Mouse (Mus musculus) c-Kit-positive CD71-negative TER-119-negative erythroid progenitor cells, embryonic 14.5 days (primary cell): ENCODE results near the gene Gm10775.

Experiments used
- DNase-seq: peaks from one replicate; pipeline ENCODE4 v3.0.0-alpha.2; 2013; ENCODE audit warnings: low read depth

The Gm10775 gene

DNA sequence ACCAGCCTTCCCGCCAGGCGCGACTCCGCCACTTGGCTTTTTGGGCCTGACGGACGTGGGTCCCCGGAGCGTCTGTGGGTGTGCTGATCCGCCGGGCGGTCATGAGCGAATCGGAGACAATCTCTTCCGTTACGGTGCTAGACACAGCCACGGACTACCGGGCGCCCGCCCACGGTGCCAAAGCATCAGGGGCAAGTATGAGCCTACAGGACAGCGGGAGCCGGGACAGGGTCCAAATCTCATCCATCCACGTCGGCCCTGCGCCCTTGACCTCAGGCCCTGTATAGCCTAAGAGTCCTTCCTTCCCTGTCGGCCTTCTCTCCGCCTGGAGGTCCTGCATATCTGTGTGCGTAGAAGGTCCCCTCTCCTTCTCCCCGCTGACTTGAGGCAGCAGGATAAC is at the start of gene Gm10775:
TSS of gene Gm10775 (plus strand) at position 301 of the 400 bp plus-strand sequence.
- DNase-seq: no peak

DNA sequence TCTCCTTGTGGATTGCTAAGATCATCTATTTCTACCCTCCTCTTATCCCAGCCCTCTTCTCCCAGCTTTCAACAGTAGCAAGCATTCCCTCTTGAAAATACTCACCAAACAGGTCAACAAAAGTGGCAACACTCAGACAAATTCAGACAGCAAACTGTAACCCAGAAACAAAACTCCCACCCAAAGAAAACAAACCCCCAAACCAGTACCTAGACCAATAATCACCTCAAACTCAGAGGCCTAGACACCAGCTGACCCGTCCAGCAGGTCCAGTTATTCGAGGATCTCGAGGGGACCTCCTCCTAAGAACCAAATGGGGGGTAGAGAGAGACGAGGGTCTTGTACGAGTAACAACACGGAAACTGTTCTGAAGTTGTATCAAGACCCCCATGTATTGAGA is 33.4 kb upstream of the Gm10775 start:
- no peak for DNase-seq

DNA sequence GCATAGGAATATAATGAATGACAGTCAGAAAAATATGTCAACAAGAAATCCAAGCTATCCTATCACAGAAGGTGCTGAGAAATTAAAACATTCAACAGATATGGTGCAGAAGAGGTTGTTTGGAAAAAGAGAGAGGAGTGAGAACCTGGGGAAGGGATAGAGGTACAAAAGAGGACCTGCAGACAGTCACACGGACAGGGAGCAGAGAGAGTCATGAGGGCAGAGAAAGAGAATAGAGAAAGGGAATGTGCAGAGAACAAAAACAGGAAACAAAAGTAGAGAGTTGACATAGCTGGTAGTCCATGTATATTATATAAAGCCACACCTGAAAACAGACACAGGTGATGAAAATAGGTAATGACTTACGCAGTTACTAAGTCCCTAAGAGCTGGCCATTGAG is 32.7 kb upstream of the Gm10775 start:
- DNase-seq: no peak

DNA sequence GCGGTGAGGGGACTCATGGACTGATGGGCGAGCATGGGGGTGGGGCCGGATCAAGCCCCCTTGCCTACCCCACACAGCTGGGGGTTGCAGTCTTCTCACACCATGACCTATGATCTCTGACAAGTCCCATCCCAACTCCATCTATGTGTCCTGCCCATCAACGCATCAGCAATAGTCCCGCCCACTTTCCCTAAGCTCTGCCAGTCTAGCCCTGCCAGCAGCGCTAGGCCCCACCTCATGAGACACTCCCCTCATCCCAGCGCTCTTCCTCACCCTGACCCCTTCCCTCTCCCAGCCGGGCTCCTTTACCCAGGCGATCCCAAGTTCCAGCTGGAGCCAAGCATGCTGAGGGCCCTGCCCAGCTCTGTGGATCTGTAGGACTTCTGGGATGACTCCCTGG is 22.1 kb upstream of the Gm10775 start:
- no peak for DNase-seq

DNA sequence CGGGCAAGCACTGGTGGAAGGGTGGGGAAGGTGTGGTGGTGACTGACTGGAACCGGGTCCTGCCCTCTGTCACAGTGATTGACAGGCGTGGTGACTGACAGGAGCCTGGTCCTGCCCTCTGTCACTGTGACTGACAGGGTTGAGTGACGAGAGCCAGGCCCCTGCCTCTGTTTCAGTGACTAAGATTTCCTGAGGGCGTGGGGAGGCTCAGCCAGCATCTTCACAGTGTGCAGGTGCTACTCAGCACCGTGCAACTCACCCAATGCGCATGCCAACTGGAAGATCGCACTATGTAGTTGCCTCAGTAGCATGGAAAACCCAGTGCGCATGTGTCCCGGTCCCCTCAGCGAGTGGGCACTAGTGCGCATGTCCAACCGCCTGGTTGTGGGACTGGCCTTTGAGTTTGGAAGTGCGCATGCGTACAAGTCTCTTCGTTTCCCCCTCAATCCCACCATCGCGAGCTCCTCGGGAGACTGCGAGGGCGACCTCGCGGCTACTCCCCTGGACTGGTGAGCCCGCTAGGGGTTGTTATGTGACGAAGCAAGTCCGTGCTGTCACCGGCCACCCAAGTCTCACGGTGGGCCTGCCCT is 18.7 kb upstream of the Gm10775 start:
- DNase-seq: peak; percentile 94

DNA sequence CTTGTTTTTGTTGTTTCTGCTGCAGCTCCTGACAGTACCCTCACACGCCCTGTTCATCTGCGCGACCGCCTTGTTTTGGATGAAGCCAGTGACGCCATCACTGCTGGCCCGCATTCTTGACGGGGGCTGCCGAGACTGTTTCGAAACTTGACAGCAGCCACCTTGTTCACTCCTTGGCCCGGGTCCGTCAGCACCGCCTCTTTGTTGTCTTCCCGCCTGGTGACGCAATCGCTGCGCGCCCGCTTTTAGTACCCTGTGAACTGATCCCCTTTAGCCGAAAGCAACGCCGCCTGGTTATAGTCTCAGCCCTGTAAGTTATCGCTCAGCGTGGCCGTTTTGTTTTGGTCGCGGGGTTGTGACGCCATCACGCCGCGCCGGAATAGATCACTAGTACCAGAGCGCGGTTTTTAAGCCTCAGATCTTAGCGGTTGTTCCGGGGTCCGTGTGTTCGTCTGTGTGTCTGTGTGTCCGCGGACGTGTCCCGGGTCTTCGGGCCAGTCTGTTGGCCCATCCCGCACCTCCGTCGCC is 18.2 kb upstream of the Gm10775 start:
- DNase-seq: peak; percentile 81

DNA sequence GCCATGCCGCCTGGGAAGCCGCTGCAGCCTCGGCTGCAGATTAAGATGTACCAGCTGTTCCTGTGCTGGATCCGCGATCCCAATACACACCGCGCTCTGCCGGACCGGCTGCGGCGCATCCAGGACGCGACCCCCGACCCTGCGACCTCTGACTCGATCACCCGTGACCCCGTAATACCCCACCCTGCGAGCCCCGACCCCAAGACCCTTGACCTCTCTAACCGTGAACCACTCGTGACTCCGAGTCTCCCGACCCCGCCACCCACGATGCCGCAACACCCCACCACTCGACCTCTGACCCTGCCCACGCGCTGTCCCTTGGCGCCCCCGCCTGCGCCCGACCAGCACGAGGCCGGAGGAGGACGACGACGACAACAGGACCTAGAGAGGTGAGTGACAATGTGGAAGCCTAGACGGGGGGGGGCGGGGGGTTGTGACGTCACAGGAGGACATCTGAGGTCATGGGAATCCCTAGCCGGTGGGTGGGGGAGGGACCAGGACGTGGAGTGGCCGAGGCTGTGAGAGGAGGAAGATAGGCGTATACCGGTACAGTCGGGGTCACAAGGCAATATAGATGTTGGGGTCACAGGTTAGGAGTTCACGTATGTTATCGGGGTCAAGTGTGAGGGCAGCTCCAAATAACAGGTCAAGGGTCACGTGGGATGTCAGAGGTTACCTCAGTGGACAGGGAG is 17.6 kb upstream of the Gm10775 start:
- no peak for DNase-seq

DNA sequence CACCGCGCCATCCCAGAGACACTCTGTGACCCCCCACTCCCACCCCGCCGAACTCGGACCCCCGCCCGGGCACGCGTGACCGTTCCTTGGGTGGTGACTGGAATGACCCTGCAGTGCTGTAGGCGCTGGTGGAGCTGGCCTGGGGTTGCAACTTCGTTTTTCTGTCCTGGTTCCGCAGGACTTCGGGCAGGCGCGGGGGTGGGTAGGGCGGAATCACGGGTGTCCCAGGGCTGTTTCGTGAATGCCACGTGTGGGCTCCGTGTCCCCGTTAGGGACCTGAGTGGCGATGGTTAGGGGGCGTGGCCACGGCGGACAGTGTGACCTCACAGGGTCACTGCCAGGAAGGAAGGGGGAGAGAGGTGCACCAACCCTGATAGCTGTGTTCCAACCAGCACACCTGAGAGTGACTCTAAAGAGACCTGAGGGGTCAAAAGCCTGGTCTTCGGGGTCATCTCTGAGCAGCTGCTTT is 17.0 kb upstream of the Gm10775 start:
- DNase-seq: no peak

DNA sequence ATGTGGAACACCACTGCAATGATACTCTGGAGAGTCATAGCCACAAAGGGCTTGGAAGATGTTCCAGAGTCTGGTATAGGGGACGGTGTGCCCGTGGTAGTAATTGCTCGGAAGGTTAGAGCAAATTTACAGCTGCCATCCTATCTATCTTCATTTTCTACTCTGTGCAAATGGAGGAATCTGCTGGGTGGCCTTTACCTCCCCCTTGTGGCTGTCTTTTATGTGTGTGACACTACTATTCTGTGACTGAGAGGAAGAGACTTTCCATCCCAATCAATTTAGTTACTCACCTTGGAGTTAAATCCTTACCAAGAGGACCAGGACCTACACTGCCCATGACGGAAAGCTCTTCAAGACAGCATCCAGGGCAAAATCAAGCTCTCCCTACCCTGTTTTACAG is 16.1 kb upstream of the Gm10775 start:
- DNase-seq: no peak

DNA sequence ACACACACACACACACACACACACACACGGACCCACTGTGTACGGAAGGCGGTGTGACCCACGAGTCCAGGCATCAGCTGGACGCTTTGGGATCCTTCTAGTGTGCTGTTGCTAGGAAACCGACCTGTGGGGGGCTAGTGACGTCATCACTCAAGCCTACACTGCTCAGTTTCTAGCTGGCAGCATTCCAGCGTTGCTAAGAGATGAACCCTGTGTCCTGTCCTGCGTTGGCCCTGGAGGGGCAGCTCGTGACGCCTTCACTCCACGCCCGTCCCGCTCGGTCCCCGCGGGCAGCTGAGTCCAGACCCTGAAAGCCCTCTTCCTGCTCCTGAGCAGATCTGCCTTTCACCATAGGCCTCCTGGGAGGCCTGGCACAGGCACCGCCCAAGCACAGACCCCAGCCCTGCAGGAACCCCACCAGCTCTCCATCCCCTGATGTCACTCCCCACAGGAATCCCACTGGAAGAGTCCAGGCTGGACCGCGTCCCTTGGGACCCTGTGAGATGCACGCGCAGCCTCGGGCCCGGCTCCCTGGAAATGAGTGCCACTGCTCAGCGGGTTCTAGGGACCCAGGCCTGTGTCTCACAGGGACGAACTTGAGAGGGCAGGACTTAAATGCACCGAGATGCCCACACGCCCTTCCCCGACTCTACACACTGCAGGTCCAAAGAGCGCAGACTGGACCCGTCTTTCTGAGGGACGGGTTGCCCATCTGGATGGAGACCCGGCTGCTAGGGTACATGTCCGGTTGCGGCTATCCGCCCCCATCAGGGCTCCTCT is 974 bp upstream of the Gm10775 start:
- no peak for DNase-seq

DNA sequence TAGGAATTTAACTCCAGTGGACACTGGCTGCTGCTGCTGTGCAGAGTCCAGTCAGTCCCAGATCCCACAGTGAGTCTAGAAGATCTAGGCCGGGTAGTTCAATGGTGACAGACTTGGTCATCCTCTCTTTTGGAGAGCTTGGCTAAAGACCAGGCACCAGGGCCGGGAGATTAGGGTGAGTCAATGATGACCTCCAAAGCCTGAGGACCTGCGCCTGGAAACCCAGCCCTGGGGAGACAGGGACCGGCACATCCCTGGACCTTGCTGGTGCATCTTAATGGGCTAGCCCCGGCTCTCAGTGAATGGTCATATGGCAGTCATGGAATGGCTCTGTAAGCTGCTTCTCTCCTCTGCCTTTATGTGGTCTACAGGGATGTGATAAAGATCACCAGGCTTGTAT is 2.7 kb downstream of the Gm10775 start:
- no peak for DNase-seq

DNA sequence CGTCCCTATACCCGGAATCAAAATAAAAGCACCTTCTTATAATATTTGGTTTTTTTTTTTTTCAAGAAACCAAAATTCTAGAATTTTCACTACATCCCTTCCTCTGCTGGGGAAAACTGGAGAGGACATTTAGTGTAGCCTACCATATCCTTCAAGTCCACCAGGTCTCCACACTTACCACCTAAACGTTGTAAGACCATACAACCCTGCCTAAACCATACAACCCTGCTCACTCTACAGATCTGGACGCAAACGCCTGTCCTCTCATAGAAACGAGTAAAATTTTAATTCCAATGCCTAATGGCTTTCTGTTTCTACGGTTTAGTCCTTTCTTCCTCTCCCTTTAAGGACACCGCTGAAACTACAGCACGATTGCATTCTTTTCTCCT is 18.6 kb downstream of the Gm10775 start:
- no peak for DNase-seq

DNA sequence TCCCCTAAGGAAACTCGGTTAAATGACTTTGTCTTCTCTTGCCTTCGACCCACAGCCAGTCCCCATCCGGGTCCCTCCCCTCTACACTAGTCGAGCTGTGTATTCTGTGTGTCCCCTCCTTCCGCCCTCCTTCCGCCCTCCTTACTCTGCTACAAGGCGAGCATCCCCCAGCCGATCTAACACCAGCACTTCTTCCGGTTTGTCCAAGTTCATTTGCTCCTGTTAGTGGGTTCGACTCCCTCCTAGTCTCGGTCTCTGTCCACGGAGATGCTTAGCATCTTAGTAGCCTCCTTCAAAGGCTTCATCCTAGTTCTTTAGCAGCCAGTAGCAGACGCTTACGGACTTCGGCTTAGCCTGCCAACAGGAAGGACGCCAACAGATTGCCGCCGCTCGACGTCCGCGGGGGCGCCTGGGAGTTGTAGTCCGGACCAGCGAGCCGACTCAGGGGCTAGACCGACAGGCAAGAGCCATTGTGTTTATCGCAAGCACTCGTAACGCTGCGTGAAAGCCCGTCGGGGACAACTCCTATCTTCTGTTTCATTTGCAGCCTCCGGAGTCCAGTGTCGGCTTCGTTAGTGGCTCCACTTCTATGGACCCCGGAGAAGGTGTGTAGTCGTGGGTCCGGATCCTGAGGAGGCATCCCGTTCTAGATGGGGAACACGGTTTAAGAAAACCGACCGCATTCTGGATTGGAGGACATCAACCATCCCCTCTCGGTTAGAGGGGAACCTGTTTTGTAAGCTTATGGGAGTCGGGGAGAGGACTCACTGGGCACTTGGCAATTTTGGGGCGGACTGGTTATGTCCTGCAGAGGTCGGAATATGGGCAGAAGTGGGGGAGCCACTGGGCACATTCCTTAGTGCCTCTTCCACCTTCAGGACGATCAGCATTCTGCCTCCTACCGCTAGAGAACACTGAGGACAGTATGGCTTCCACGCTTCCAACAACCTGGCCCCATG is 19.3 kb downstream of the Gm10775 start, which contains the start of gene Zfp369:
TSS of gene Zfp369 (plus strand) at position 432 of the 959 bp plus-strand sequence.
- DNase-seq: peak; percentile 74

DNA sequence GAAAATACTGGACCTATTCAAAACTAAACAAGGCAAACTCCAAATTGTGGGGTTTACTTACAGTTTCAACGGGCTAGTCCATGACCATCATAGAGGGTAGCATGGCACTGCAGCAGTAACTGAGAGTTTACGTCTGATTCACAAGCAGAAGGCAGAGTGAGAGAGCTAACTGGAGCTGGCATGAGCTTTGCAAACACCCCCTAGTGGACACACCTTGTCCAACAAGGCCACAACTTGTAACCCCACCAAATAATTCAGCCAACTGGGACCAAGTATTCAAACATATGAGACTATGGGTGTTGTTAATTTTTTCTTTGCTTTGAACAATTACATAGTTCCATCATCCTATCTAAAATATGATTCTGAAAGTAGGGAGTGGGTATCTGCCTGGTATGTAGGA is 27.4 kb downstream of the Gm10775 start:
- no peak for DNase-seq

DNA sequence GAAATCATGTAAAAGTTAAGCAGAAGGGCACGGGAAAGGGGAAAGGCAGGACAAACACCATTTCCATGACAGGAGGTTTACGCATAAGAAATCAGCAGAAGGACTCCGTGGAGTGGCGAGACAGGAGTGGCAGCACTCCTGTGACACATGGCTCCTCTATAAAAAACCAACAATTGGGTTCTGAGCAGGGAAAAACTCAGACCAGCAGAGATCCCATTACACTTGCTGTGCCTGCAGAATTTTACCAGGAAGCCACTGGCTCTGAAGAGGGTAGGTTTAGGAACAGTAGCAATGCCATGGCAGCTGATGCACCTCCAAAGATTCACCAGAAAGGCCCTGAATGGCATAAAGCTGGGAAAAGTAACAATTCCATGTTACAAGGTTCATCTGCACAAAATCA is 37.0 kb downstream of the Gm10775 start:
- DNase-seq: no peak
